Mouse (Mus musculus) erythroblast, embryonic 14.5 days (primary cell): ENCODE results near the gene Trip11.

ENCODE experiments used
- GATA1 ChIP-seq: IDR thresholded peaks from 2 replicates; pipeline ENCODE4 v1.6.1; 2012; ENCODE audit warnings: low read length, inconsistent platforms, mixed read lengths
- TAL1 ChIP-seq: IDR thresholded peaks from 3 replicates; pipeline ENCODE4 v1.6.1; 2012; ENCODE audit warnings: low read length, inconsistent platforms, mixed read lengths

DNA sequence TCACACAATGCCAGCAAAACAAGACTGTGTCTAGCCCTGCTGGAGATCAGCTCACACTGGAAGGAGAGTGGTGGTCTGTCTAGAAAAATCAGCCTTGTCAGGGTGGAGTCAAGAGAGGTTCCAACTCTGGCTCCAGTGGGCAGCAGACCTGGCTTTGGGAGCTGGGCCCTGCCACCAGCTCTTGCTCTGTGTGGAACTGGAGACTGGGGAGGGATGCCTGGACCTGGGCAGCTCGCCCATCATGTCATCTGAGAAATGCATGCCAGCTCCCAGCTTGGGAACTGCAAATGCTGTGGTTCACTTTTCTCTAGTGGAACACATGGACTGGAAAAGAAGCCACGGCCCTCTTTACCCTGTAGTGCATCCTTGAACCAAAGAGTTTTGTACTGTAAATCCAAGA is 102.6 kb downstream of the Trip11 start:
- TF ChIP-seq TAL1, result no peak
- TF ChIP-seq GATA1, result no peak
